Mouse (Mus musculus): ENCODE results near the gene Tmem74b.

The Tmem74b gene

GRCm38 (mm10) chr2:151740741-151741526 lies 39.1 kb downstream of the Tmem74b start:
- DNase-seq (ENCODE audit: low read depth, low spot score), result peak; percentile 94

DNA sequence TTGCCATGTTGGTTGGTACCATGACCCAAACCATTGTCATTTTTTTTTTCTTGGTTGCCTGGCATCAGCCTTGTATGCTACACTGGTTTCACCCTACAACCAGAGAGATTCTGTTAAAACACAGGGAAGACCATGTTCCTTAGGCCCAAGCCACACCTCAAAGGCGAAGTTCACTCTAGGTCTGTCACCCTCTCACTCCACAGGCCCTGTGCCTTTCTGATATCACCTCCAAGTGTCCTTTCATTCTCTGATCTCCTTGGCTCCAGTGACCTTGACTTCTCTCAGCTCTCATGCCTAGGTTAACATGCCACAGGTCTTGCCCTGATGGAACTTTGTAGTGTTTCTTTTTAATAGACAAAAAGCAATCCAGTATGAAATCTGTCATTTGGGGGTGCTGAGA lies 40.3 kb downstream of the Tmem74b start:
- DNase-seq (ENCODE audit: low read depth, low spot score), result no peak

- DNase-seq (ENCODE audit: low read depth, low spot score), result no peak
These were observed 41.3 kb downstream of the Tmem74b start for GRCm38 (mm10) chr2:151742850-151743679.

GRCm38 (mm10) chr2:151743845-151744244 lies 42.0 kb downstream of the Tmem74b start, which contains the start of gene Psmf1:
Psmf1 (minus strand) TSS chr2:151744186.
- DNase-seq (ENCODE audit: low read depth, low spot score), result no peak

DNA sequence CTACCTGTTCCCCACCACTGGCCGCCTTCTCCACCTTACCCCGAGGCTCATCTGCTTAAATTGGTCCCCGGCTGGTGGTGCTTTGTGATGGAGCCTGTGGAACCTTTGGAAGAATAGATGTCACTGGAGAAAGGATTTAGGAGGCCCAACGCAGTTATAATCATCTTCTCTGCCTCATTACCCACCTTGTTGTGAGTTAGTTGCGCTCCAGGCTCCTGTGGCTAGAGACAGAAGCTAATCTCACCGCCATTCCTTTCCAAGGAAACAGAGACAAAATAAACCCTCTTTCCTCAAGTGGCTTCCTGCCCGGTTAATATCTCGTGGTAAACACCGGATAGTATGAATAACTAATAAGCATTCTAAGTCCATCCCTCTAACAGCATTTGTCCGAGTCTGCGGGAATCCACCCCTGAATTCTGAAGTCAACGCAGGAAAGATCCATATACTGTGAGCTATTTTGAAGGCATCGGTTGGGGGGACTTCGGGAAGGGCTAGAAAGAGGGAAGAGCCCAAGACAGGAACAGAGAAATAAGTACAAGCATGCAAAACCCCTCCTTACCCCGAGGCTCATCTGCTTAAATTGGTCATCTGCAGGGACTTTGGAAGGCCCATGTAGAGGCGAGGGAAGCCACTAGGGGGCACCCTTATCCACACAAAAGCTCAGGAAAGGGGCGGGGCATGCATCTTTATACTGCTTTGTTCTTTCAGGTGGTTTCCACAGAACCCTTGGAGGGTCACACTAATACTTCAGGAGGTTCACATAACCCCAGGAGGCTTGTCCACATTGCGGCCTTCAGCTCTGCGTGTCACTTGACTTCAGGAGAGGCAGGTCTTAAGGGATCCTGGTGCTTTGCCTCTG lies 46.3 kb downstream of the Tmem74b start:
- DNase-seq (ENCODE audit: low read depth, low spot score), result peak; percentile 78

- no peak for DNase-seq (ENCODE audit: low read depth, low spot score)
These were observed 49.5 kb downstream of the Tmem74b start for GRCm38 (mm10) chr2:151751330-151751729.

- no peak for DNase-seq (ENCODE audit: low read depth, low spot score)
These were observed 54.7 kb downstream of the Tmem74b start for GRCm38 (mm10) chr2:151756277-151757061.

DNA sequence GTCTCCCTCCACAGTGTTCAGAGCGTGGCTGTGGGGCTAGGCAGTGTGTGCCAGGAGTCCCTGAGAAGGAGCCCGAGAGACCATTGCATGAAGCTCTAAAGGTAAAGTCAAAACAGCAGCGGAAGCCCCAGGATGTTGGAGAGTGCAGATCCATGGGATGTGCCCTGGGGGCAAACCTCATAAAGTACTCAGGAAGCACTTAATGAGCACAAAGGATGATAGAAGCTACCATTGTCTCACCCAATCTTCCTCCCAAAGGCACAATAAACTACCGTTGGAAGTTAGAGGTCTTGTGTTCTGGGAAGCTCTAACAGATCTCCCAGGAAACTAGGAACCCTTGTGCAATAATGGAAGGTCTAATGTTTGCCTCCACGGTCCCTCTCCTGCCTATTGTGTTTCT lies 55.6 kb downstream of the Tmem74b start:
- DNase-seq (ENCODE audit: low read depth, low spot score), result no peak

DNA sequence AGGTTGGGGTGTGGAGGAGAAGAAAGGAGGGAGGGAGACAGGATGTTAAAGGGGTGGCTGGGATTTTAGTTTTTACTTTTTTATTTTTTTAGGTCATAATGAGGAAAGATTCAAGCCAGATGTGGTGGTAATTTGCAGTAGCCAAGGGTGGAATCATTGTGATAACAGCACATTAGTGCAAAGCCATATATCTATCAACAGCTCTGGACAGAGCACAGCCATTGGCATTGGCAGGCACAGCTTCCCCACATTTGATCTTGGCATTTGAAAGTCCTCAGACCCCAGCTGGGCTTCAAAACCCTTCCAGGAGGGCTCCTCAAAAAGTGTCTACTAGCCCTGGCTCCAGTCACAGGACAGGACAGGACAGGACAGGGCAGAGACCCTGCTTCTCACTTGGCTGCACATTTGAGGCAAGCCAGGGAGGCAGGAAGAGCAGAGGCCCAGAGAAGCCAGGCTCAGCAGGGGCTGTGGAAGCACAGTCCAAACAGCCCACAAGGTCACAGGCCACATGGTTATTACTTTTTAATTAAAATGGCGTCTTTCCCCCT lies 57.1 kb downstream of the Tmem74b start:
- no peak for DNase-seq (ENCODE audit: low read depth, low spot score)

Data from CD4-positive, CD25-positive, alpha-beta regulatory T cell, adult 2 months (primary cell).